Mouse (Mus musculus) lung, embryonic 15.5 days (tissue): ENCODE results near the gene Kcnn1. TPM values are rescaled to one million over a fixed set of nuclear protein-coding genes. Genes with fewer than 3 reads are reported as not detected.
A peak's percentile ranks its signal among the peaks of the same experiment; 100 is the strongest.

Experiments used
- ATAC-seq: fragments of 200-750 bp; cut with Nextera tagmentation; 2 replicates; pipeline ENCODE4 v1.8.0; 2017; ENCODE audit warnings: moderate number of reproducible peaks, borderline replicate concordance; ENCODE audit not compliant: low FRiP score, low TSS enrichment; ENCODE audit errors: extremely low read depth
- H3K27ac ChIP-seq: fragments of 300-500 bp; sonication (generic); 2 replicates; pipeline ENCODE4 v1.5.1; 2015; ENCODE audit warnings: moderate library complexity, mild to moderate bottlenecking, inconsistent platforms
- H3K27me3 ChIP-seq: fragments of 300-500 bp; sonication (generic); 2 replicates; pipeline ENCODE4 v1.6.1; 2015; ENCODE audit warnings: inconsistent platforms
- H3K36me3 ChIP-seq: fragments of 300-500 bp; sonication (generic); 2 replicates; pipeline ENCODE4 v1.6.1; 2015; ENCODE audit warnings: inconsistent platforms
- H3K4me1 ChIP-seq: fragments of 300-500 bp; sonication (generic); 2 replicates; pipeline ENCODE4 v1.6.1; 2015; ENCODE audit warnings: inconsistent platforms
- H3K4me2 ChIP-seq: fragments of 300-500 bp; sonication (generic); 2 replicates; pipeline ENCODE4 v1.6.1; 2015; ENCODE audit warnings: inconsistent platforms, mild to moderate bottlenecking, moderate library complexity
- H3K4me3 ChIP-seq: fragments of 300-500 bp; sonication (generic); 2 replicates; pipeline ENCODE4 v1.5.1; 2015; ENCODE audit warnings: mild to moderate bottlenecking, inconsistent platforms
- H3K9ac ChIP-seq: fragments of 300-500 bp; sonication (generic); 2 replicates; pipeline ENCODE4 v1.6.1; 2015; ENCODE audit warnings: inconsistent platforms
- H3K9me3 ChIP-seq: fragments of 300-500 bp; sonication (generic); 2 replicates; pipeline ENCODE4 v1.6.1; 2016; ENCODE audit warnings: inconsistent platforms
- WGBS: fragments of 180-500 bp; shearing (Covaris S2); methylation state at CpG from one replicate; pipeline ENCODE4 v1.1.7; 2015; 5-methylcytosine and 5-hydroxymethylcytosine counted together
- polyA plus RNA-seq: library from polyadenylated mRNA; unstranded; fragments of >200 nt; fragmentation: Nextera tagmentation; extraction: Ambion mirVana; gene quantifications from 2 replicates; pipeline ENCODE4 v1.2.1, GENCODE M21; 2015

The Kcnn1 gene
- polyA plus RNA-seq, 1 experiment from 2014 or later = 1.2 TPM

DNA sequence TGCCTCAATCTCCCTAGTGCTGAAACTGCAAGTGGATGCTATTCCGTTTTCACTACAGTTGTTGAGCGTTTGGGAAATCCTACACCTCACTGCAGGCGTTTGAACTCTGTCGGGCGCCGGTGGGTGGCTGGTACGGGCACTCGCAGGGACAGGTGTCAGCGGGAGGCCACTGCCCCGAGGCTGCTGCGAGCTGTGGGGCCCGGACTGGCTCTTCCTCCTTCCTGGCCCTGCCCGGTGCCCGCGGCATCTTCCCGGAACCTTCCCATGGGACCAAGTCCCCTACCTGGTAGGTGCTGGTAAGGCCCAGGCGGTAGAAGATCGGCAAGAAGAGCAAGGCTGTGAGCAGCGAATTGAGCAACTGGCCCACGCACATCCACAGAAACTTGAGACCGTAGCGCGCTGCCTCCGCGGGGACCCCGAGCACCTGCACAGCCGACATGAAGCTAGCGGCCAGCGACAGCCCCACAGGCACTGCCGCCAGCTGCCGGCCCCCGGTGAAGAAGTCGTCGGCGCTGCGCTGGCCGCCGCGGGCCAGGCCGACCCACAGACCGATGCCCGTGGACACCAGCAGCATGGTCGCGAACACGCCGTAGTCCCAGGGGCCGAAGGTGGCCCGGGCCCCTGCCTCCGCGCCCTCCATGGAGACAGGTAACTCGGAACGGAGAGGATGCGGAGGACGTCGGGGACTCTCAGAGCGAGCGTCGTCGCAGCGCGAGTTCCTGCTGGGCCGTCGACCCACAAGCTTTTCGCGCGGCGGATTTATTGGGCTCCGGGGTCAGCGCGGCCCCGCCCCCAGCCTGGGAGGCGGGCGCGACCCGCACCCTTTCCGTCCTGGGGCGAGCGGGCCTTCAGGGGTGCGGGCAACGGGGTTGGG, 29.2 kb upstream of the Kcnn1 start, which contains the start of gene Slc5a5:
TSS of gene Slc5a5 (minus strand) at position 736 of the 874 bp plus-strand sequence.
- H3K27me3 ChIP-seq = peaks cover 42% of the 10 kb centered on the region
- peaks cover 24% of the 10 kb centered on the region for H3K36me3 ChIP-seq
- H3K27ac ChIP-seq = no peak within 1 kb of the TSS
- no peaks in the 10 kb centered on the region for H3K9me3 ChIP-seq
- no peak within 1 kb of the TSS for H3K9ac ChIP-seq
- peaks cover 26% of the 10 kb centered on the region for H3K4me1 ChIP-seq
- H3K4me2 ChIP-seq = peak within 1 kb of the TSS; percentile 39
- WGBS = 3% methylated on average over 80 of the region's 80 CpGs
- peak within 1 kb of the TSS; percentile 23 for H3K4me3 ChIP-seq
- ATAC-seq = no peak

DNA sequence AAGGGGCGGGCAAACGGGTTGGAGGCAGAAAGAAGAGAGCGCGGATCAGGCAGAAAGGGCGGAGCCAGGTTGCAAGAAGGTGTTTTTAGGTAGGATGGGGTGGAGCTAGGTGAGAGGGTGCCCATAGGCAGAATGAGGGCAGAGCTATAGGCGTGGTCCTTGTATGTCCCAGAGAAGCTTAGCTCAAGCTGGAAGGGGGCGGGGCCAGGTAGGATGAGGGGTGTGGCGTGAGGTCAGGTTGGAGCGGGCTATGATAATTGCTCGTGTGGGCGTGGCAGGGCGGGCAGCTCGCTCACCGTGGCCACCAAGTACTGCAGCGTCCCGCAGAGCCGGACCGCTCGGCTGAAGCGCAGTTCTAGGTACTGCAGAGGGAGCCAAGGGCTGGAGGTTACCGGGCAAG, 28.3 kb upstream of the Kcnn1 start:
- Histone ChIP-seq H3K27me3 (peaks cover 42% of the 10 kb centered on the region), H3K4me3 (no peak overlapping the region), H3K4me2 (peak overlapping the region; percentile 39; the same call in 1 of the 2 replicates)

DNA sequence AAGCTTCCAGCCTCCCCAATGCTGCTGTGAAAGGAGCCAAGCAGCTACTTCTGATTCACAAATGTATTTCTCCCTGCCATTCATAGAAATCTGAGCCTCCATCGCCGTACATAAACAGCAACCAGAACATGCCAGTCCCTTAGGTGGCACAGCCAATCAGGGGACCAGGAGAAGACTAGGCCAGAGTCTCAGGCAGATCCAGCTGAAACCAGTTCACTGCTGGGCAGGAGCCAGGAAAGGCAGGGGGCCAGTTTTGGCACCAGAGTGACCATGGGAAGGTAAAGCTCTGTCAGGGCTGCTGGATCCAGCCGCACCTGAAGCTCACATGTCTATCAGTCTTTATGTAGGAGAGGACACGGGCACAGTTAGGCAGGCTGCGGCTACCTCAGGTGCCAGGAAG, 27.6 kb upstream of the Kcnn1 start:
- Histone ChIP-seq H3K4me2 (no peak overlapping the region), H3K9me3 (no peaks in the 10 kb centered on the region), H3K36me3 (peaks cover 21% of the 10 kb centered on the region), H3K4me1 (peaks cover 17% of the 10 kb centered on the region), H3K27me3 (peaks cover 42% of the 10 kb centered on the region), H3K4me3 (no peak overlapping the region), H3K9ac (no peak overlapping the region), H3K27ac (no peak overlapping the region)
- 88% methylated on average over 5 of the region's 5 CpGs for WGBS
- ATAC-seq = no peak

More for the DNA sequence above, 28.3 kb upstream of the Kcnn1 start:
- Histone ChIP-seq H3K9me3 (no peaks in the 10 kb centered on the region), H3K36me3 (peaks cover 24% of the 10 kb centered on the region), H3K27ac (no peak overlapping the region), H3K4me1 (peaks cover 24% of the 10 kb centered on the region), H3K9ac (no peak overlapping the region)
- WGBS = 6% methylated on average over 21 of the region's 21 CpGs
- ATAC-seq = no peak

DNA sequence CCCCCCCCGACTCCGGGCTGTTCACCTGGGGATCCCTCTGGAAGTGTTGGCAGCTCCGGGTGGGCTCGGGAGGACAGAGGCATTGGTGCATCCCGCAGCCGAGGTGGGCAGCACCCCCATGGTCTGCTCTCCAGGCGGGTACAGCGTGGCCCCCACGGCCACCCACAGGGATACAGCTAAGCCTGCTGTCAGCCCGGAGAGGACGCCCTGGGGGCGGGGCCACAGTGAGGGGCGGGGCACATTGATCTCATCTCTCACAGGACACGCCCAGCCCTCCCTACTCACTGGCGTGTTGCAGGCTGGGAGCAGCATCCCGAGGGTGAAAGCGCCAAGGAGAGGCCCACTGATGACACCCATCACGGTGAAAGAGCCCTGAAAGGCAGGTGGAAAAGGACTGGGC, 24.6 kb upstream of the Kcnn1 start:
- ATAC-seq = no peak
- peaks cover 13% of the 10 kb centered on the region for H3K4me1 ChIP-seq
- H3K27me3 ChIP-seq = peaks cover 27% of the 10 kb centered on the region
- 4% methylated on average over 18 of the region's 18 CpGs for WGBS
- no peak overlapping the region for H3K4me2 ChIP-seq
- H3K27ac ChIP-seq = no peak overlapping the region
- H3K4me3 ChIP-seq = no peak overlapping the region
- no peak overlapping the region for H3K9ac ChIP-seq
- H3K9me3 ChIP-seq = no peaks in the 10 kb centered on the region
- no peaks in the 10 kb centered on the region for H3K36me3 ChIP-seq

DNA sequence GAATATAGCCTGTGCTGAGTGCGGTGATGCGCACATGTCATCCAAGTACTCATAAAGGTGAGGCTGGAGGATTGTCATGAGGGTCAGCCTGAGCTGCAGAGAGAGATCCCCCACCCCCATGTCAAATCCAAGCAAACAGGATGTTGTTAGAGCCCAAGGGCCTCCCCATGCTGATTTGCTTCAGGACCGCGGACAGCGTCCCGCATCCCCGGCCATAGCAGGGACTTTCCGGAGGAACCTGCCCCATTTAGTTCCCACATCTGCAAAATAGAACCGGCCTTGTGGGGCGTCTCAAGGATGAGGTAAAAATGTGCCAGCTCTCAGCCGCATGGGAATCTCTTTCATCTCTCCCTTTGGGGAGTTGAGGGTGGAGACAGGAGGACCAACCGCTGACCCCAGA, 22.6 kb upstream of the Kcnn1 start:
- Histone ChIP-seq H3K4me3 (no peak overlapping the region), H3K9ac (no peak overlapping the region), H3K4me2 (no peak overlapping the region), H3K9me3 (no peaks in the 10 kb centered on the region), H3K36me3 (no peaks in the 10 kb centered on the region), H3K27me3 (peaks cover 6% of the 10 kb centered on the region), H3K4me1 (0 out of 2 replicates have a peak, but pooled peaks cover 3% of the 10 kb centered on the region), H3K27ac (no peak overlapping the region)
- no peak for ATAC-seq
- 17% methylated on average over 12 of the region's 12 CpGs for WGBS

DNA sequence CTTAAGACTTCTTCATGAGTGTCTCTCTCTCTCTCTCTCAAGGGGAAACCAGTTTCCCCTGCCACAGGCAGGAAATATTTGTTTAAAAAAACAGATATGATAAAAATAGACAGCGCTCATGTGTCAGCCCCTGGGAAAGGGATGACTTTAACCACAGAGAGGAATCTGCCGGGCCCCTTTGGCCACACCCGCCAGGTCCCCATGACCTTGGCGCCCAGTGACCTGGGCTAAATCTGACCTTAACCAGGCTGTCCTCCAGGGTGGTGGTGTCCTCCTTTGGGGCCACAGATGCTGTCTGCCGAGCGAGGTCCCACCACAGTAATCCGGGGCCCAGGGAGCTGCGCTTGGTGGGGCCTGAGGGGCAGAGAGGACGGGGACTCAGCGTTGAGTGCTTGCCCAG, 21.6 kb upstream of the Kcnn1 start:
- ATAC-seq = no peak
- Histone ChIP-seq H3K36me3 (no peaks in the 10 kb centered on the region), H3K4me2 (no peak overlapping the region), H3K27ac (no peak overlapping the region), H3K9me3 (no peaks in the 10 kb centered on the region), H3K9ac (no peak overlapping the region), H3K27me3 (no peaks in the 10 kb centered on the region), H3K4me3 (no peak overlapping the region), H3K4me1 (0 out of 2 replicates have a peak, but pooled peaks cover 5% of the 10 kb centered on the region)
- 75% methylated on average over 10 of the region's 10 CpGs for WGBS

DNA sequence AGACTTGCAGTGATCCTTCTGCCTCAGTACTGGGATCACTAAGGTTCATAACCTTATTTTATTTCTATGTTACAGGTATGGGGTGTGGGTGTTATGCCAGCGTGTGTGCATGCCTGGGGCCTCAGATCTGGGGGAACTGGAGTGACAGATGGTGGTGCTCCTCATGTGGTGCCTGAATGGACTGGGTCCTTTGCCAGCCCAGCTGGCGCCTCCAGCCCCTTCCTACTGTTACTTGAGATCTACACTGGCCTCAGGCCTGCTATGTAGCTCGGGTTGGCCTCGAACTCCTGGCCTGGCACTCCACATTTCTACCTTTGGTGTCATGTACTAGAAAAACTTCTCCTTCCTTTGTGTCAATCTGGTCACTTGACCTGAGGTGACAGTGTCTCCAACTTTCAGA, 21.1 kb upstream of the Kcnn1 start:
- WGBS = 82% methylated on average over 4 of the region's 4 CpGs
- H3K36me3 ChIP-seq = no peaks in the 10 kb centered on the region
- no peak for ATAC-seq
- H3K9me3 ChIP-seq = no peaks in the 10 kb centered on the region
- 0 out of 2 replicates have a peak, but pooled peaks cover 5% of the 10 kb centered on the region for H3K4me1 ChIP-seq
- no peak overlapping the region for H3K27ac ChIP-seq
- no peak overlapping the region for H3K4me2 ChIP-seq
- no peak overlapping the region for H3K4me3 ChIP-seq
- no peaks in the 10 kb centered on the region for H3K27me3 ChIP-seq
- H3K9ac ChIP-seq = no peak overlapping the region

DNA sequence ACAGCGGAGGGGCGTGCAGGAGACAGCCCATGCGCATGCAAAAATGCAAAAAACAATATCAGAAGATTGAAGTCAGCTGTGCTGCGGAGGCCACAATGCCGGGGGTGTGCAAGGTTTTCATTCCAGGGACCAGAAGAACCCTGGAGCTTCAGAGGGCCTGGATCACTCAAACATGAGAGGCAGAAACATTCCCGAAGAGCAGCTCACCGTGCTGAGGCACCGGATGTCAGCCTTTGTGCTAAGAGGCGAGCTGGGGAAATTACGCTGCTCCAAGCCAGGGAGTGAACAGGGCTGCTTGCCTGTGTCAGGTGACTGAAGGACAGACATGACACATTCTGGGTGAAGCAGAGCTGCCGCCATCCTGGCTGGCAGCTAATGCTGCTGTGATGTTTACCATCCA, 17.5 kb upstream of the Kcnn1 start:
- Histone ChIP-seq H3K9me3 (no peaks in the 10 kb centered on the region), H3K4me1 (0 out of 2 replicates have a peak, but pooled peaks cover 5% of the 10 kb centered on the region), H3K4me2 (no peak overlapping the region), H3K27ac (no peak overlapping the region), H3K27me3 (no peaks in the 10 kb centered on the region), H3K9ac (no peak overlapping the region), H3K4me3 (no peak overlapping the region), H3K36me3 (no peaks in the 10 kb centered on the region)
- WGBS = 14% methylated on average over 11 of the region's 11 CpGs
- no peak for ATAC-seq

DNA sequence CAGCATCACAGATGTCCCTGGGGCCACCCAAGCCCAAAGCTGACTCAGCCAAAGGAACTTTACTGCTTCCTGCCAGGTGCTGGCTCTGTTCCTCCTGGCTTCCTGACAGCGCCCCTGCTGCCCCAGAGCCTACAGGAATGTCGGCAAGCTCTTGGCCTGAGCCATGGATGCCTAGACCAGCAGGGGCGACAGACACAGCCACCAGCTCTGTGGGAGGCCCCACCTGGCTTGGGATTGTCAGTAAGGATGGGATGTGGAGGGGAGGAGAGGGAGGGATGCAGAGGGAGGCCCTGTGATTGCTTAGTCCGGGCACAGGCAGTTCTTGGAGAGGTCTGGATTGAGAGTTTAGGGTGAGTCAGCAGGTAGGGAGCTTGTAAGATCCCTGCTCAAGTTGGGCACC, 17.1 kb upstream of the Kcnn1 start:
- WGBS = 9% methylated on average over 4 of the region's 4 CpGs
- no peak for ATAC-seq

DNA sequence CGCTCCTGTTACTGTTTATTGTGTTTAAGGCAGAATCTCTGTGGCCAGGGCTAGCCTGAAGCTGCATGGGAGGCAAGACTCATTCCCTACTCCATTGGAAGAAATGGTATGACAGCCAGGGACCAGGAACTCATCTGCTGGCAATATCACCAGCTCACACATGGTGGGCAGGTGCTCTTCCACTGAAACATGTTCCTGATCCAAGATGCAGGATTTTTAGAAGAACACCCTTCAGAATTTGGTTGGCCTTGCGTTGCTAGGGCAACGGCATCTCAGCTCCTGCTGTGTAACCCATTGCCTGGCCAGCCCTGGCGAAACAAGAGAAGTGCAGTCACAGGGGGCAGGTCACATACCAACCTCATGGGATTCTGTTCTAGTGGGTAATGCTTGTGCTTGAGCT, 16.4 kb upstream of the Kcnn1 start:
- Histone ChIP-seq H3K4me1 (0 out of 2 replicates have a peak, but pooled peaks cover 5% of the 10 kb centered on the region), H3K36me3 (no peaks in the 10 kb centered on the region), H3K4me3 (no peak overlapping the region), H3K4me2 (no peak overlapping the region), H3K9ac (no peak overlapping the region), H3K27ac (no peak overlapping the region), H3K9me3 (no peaks in the 10 kb centered on the region), H3K27me3 (no peaks in the 10 kb centered on the region)
- no peak for ATAC-seq
- 58% methylated on average over 4 of the region's 4 CpGs for WGBS

More for the DNA sequence above, 17.1 kb upstream of the Kcnn1 start:
- Histone ChIP-seq H3K36me3 (no peaks in the 10 kb centered on the region), H3K4me1 (0 out of 2 replicates have a peak, but pooled peaks cover 5% of the 10 kb centered on the region), H3K4me2 (no peak overlapping the region), H3K27me3 (no peaks in the 10 kb centered on the region), H3K4me3 (no peak overlapping the region), H3K9me3 (no peaks in the 10 kb centered on the region), H3K9ac (no peak overlapping the region), H3K27ac (no peak overlapping the region)

DNA sequence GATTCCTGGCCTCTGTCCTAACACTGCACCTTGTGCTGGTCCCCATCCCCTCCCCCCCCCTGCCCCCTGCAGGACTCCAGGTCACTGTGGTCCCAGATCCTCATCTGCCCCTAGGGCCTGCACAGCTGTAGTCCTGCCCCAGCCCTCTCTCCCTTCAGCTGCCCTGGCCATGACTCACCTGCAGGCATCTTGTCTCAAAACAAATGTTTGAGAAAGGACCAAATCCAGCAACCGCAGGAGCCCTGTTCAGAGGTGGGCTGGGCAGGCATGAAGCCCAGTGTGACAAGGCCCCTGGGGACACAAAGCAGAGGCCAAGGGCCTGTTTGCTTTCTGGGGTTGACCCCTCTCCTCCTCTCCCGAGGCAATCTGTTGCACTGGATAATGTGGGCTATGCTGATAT, 15.1 kb upstream of the Kcnn1 start:
- ATAC-seq = no peak
- H3K36me3 ChIP-seq = no peaks in the 10 kb centered on the region
- H3K27me3 ChIP-seq = no peaks in the 10 kb centered on the region
- WGBS = 35% methylated on average over 2 of the region's 2 CpGs
- H3K9me3 ChIP-seq = no peaks in the 10 kb centered on the region
- H3K4me2 ChIP-seq = no peak overlapping the region
- no peak overlapping the region for H3K4me3 ChIP-seq
- 0 out of 2 replicates have a peak, but pooled peaks cover 5% of the 10 kb centered on the region for H3K4me1 ChIP-seq
- no peak overlapping the region for H3K9ac ChIP-seq
- H3K27ac ChIP-seq = no peak overlapping the region

DNA sequence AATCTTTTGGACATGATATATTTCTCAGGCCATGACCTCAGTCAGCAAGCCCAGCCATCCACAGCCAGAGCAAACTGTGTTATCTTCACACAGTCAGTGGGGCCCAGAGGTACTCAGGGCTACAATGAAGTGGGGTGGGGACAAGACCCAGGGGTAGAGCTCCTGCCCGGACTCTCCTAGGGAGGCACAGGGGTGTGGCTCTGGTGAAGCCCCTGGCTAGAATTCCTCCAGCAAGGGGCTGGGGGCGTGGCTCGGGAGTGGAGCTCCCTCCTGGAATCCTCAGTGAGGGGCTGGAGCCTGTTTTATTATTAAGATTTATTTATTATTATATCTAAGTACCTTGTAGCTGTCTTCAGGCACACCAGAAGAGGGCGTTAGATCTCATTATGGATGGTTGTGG, 13.3 kb upstream of the Kcnn1 start:
- Histone ChIP-seq H3K4me1 (peaks cover 14% of the 10 kb centered on the region; the same call in 1 of the 2 replicates), H3K9me3 (no peaks in the 10 kb centered on the region), H3K4me2 (no peak overlapping the region), H3K9ac (no peak overlapping the region), H3K36me3 (no peaks in the 10 kb centered on the region), H3K4me3 (no peak overlapping the region), H3K27ac (no peak overlapping the region), H3K27me3 (no peaks in the 10 kb centered on the region)
- ATAC-seq = no peak
- 54% methylated on average over 4 of the region's 4 CpGs for WGBS
